Mouse (Mus musculus): Measurements from ENCODE around the gene Lima1. TPM values are rescaled to one million over a fixed set of nuclear protein-coding genes. Genes with fewer than 3 reads are reported as not detected.
"Not testable (repeated sequence)": the region's sequence is repeated elsewhere in the genome, so short reads cannot be mapped to it uniquely, and the experiment has no call there.

The Lima1 gene
- polyA plus RNA-seq, 1 experiment from 2014 or later = 24.6 TPM

DNA sequence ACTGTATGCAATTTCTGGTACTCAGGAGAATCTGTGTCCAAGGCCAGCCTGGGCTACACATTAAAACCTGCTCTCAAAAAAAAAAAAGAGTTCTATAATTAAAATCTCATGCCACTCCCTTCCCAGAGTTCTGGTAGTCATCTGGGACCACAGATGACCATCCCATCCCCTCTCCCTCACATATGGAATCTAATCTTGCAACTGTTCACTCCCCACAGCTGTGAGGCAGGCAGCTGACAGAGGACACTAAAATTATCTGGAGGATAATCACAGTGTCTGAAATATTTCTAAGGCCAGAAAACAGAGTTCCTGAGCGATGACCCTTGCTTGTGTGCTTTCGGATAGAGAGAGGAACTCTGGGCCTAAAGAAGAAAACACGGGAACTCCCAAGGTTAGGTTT, 40.6 kb downstream of the Lima1 start:
- WGBS = 58% methylated on average over 3 of the region's 3 CpGs
- Histone ChIP-seq H3K27me3 (replicated peaks) (no peaks in the 10 kb centered on the region), H3K9me3 (replicated peaks) (0 out of 2 replicates have a peak, but pooled peaks cover 2% of the 10 kb centered on the region), H3K4me2 (no peak overlapping the region), H3K4me1 (replicated peaks) (peaks cover 8% of the 10 kb centered on the region; the same call in 1 of the 2 replicates), H3K36me3 (no peaks in the 10 kb centered on the region), H3K9ac (no peak overlapping the region), H3K27ac (ENCODE audit: poor library complexity, severe bottlenecking) (no peak overlapping the region), H3K4me3 (no peak overlapping the region)
- no peak for ATAC-seq (ENCODE audit: insufficient number of reproducible peaks, low FRiP score)

DNA sequence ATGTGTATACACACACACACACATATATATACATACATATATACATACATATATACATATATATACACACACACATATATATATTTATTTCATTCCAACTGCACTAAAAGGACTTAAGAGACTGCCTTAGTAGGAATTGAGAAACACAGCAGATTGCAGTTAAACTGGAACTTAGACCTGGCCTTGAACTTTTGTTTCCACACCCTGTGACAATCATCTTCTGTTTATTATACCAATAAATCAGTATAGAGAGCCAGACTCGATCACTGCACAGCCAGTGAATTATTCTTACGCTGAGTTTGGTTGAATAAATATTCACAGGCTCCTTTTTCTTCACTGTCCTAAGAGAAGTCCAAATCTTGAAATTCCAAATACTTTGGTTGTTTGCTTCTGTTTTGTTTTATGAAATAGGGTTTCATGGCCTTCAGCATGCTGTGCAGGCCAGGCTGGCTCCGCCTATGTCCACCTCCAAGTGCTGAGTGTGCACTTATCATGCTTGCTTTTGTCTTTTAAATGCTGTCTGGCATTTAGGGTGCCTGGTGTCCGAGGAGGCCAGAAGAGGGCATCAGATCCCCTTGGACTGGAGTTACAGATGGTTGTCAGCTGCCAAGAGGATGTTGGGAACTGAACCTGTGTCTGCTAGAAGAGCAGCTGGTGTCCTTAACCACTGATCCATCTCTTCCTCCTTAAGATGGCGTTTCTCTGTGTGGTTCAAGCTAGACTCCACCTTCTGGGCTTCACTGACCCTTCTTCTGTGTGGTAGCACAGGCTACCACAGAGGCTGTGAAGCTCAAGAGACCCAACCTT, 41.4 kb downstream of the Lima1 start:
- ATAC-seq (ENCODE audit: insufficient number of reproducible peaks, low FRiP score) = no peak
- H3K27ac ChIP-seq (ENCODE audit: poor library complexity, severe bottlenecking) = no peak overlapping the region
- 77% methylated on average over 5 of the region's 5 CpGs for WGBS

DNA sequence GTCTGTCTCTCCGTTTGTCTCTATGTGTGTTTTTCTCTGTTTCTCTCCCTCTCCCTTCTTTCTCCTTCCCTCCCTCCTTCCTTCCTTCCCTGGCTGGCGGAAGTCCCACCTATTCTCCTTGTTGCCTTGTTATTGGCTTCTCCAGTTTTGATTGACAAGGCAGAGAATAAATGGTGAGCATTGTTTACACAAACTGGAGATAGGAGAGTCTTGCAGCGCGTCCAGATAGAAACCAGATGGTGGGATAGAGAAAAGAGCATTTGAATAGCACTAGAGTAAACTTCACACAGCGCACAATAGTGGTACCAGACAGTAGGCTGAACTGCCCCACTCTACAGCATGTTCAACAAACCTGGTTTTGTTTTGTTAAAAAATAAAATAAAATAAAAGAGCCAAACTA, 43.7 kb downstream of the Lima1 start:
- no peak for ATAC-seq (ENCODE audit: insufficient number of reproducible peaks, low FRiP score)
- no peak overlapping the region for H3K9ac ChIP-seq
- 60% methylated on average over 5 of the region's 5 CpGs for WGBS

More for the DNA sequence above, 41.4 kb downstream of the Lima1 start:
- H3K9me3 ChIP-seq (replicated peaks) = 0 out of 2 replicates have a peak, but pooled peaks cover 2% of the 10 kb centered on the region
- H3K36me3 ChIP-seq = no peaks in the 10 kb centered on the region
- H3K4me1 ChIP-seq (replicated peaks) = peaks cover 8% of the 10 kb centered on the region; the same call in 1 of the 2 replicates
- H3K27me3 ChIP-seq (replicated peaks) = no peaks in the 10 kb centered on the region
- no peak overlapping the region for H3K9ac ChIP-seq
- no peak overlapping the region for H3K4me2 ChIP-seq
- no peak overlapping the region for H3K4me3 ChIP-seq

DNA sequence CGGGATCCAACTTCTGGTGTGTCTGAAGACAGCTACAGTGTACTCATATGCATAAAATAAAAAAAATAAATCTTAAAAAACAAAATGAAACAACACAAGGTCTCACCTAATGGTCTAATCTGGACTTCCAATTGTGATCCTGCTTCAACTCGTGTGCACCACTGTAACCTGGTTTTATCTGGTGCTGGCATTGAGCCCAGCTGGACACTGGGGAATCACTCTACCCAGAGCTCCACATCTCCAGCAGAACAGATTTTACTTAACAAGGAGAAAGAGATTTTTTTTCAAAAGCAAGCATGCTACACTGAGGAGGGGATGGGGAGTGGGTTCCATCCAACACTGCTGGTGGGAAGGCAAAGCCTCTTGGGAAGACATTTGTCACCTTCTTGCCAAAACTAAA, 47.2 kb downstream of the Lima1 start:
- Histone ChIP-seq H3K4me2 (no peak overlapping the region), H3K36me3 (no peaks in the 10 kb centered on the region), H3K27me3 (replicated peaks) (no peaks in the 10 kb centered on the region), H3K9me3 (replicated peaks) (0 out of 2 replicates have a peak, but pooled peaks cover 2% of the 10 kb centered on the region), H3K4me1 (replicated peaks) (peaks cover 6% of the 10 kb centered on the region; the same call in 1 of the 2 replicates), H3K27ac (ENCODE audit: poor library complexity, severe bottlenecking) (no peak overlapping the region), H3K9ac (no peak overlapping the region), H3K4me3 (no peak overlapping the region)
- ATAC-seq (ENCODE audit: insufficient number of reproducible peaks, low FRiP score) = no peak
- WGBS = 55% methylated on average over 2 of the region's 2 CpGs

More for the DNA sequence above, 43.7 kb downstream of the Lima1 start:
- Histone ChIP-seq H3K36me3 (no peaks in the 10 kb centered on the region), H3K9me3 (replicated peaks) (0 out of 2 replicates have a peak, but pooled peaks cover 2% of the 10 kb centered on the region), H3K4me2 (no peak overlapping the region), H3K27ac (ENCODE audit: poor library complexity, severe bottlenecking) (no peak overlapping the region), H3K4me1 (replicated peaks) (peaks cover 5% of the 10 kb centered on the region; the same call in 1 of the 2 replicates), H3K27me3 (replicated peaks) (no peaks in the 10 kb centered on the region), H3K4me3 (no peak overlapping the region)

- ATAC-seq (ENCODE audit: insufficient number of reproducible peaks, low FRiP score) = no peak
- no peak overlapping the region for H3K4me3 ChIP-seq
- no peak overlapping the region for H3K4me2 ChIP-seq
- H3K36me3 ChIP-seq = no peaks in the 10 kb centered on the region
- H3K27me3 ChIP-seq (replicated peaks) = no peaks in the 10 kb centered on the region
- 72% methylated on average over 8 of the region's 8 CpGs for WGBS
- no peak overlapping the region for H3K9ac ChIP-seq
- no peaks in the 10 kb centered on the region for H3K9me3 ChIP-seq (replicated peaks)
- peaks cover 8% of the 10 kb centered on the region; the same call in 1 of the 2 replicates for H3K4me1 ChIP-seq (replicated peaks)
- H3K27ac ChIP-seq (ENCODE audit: poor library complexity, severe bottlenecking) = no peak overlapping the region
Observed at GRCm38 (mm10) chr15:99826210-99826888, 48.9 kb downstream of the Lima1 start.

GRCm38 (mm10) chr15:99825211-99825610, 50.0 kb downstream of the Lima1 start:
- ATAC-seq (ENCODE audit: insufficient number of reproducible peaks, low FRiP score) = no peak
- no peaks in the 10 kb centered on the region for H3K36me3 ChIP-seq
- H3K4me1 ChIP-seq (replicated peaks) = peaks cover 16% of the 10 kb centered on the region; the same call in 1 of the 2 replicates
- no peak overlapping the region for H3K9ac ChIP-seq
- WGBS = 84% methylated on average over 3 of the region's 3 CpGs
- no peak overlapping the region for H3K4me3 ChIP-seq
- H3K4me2 ChIP-seq = no peak overlapping the region
- no peaks in the 10 kb centered on the region for H3K27me3 ChIP-seq (replicated peaks)
- no peaks in the 10 kb centered on the region for H3K9me3 ChIP-seq (replicated peaks)
- no peak overlapping the region for H3K27ac ChIP-seq (ENCODE audit: poor library complexity, severe bottlenecking)

GRCm38 (mm10) chr15:99823322-99823898, 51.8 kb downstream of the Lima1 start:
- peaks cover 16% of the 10 kb centered on the region; the same call in 1 of the 2 replicates for H3K4me1 ChIP-seq (replicated peaks)
- H3K4me2 ChIP-seq = no peak overlapping the region
- 0 out of 2 replicates have a peak overlapping the region, but pooled peaks have one; percentile 14 for H3K27ac ChIP-seq (ENCODE audit: poor library complexity, severe bottlenecking)
- no peaks in the 10 kb centered on the region for H3K9me3 ChIP-seq (replicated peaks)
- no peak overlapping the region for H3K4me3 ChIP-seq
- no peaks in the 10 kb centered on the region for H3K36me3 ChIP-seq
- no peaks in the 10 kb centered on the region for H3K27me3 ChIP-seq (replicated peaks)
- H3K9ac ChIP-seq = no peak overlapping the region
- no peak for ATAC-seq (ENCODE audit: insufficient number of reproducible peaks, low FRiP score)
- WGBS = 48% methylated on average over 8 of the region's 8 CpGs

DNA sequence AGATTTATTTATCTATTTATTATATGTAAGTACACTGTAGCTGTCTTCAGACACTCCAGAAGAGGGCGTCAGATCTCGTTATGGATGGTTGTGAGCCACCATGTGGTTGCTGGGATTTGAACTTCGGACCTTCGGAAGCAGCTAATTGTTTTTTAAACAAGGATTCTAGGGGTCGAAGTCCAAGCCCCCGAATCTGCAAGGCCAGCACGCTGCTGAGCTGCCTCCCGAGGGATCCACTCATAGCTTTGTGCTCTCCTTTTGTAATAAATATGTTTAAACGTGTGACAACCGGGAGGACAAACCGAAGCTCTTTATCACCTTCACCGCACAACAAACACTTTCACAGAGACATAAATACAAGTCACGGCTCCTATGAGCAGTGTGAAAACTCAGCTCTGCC, 52.8 kb downstream of the Lima1 start:
- not testable (repeated sequence) for H3K9me3 ChIP-seq (replicated peaks); H3K27me3 ChIP-seq (replicated peaks); H3K4me2 ChIP-seq; H3K9ac ChIP-seq; H3K4me3 ChIP-seq; ATAC-seq (ENCODE audit: insufficient number of reproducible peaks, low FRiP score); H3K36me3 ChIP-seq
- Histone ChIP-seq H3K4me1 (replicated peaks) (peaks cover 16% of the 10 kb centered on the region), H3K27ac (ENCODE audit: poor library complexity, severe bottlenecking) (0 out of 2 replicates have a peak overlapping the region, but pooled peaks have one; percentile 14)
- 87% methylated on average over 13 of the region's 13 CpGs for WGBS

- H3K4me3 ChIP-seq = peak overlapping the region; percentile 67
- peak; percentile 75 for ATAC-seq (ENCODE audit: insufficient number of reproducible peaks, low FRiP score)
- peak overlapping the region; percentile 92 for H3K27ac ChIP-seq (ENCODE audit: poor library complexity, severe bottlenecking)
- peak overlapping the region; percentile 85 for H3K4me2 ChIP-seq
- peaks cover 19% of the 10 kb centered on the region for H3K36me3 ChIP-seq
- 8% methylated on average over 14 of the region's 14 CpGs for WGBS
- no peaks in the 10 kb centered on the region for H3K27me3 ChIP-seq (replicated peaks)
- no peaks in the 10 kb centered on the region; the same call in 1 of the 2 replicates for H3K9me3 ChIP-seq (replicated peaks)
- H3K9ac ChIP-seq = peak overlapping the region; percentile 85
- peaks cover 24% of the 10 kb centered on the region for H3K4me1 ChIP-seq (replicated peaks)
Observed at GRCm38 (mm10) chr15:99819621-99820279, 55.5 kb downstream of the Lima1 start.

- Histone ChIP-seq H3K9me3 (replicated peaks) (no peaks in the 10 kb centered on the region; the same call in 1 of the 2 replicates), H3K9ac (peak overlapping the region; percentile 85), H3K4me2 (peak overlapping the region; percentile 85), H3K36me3 (peaks cover 23% of the 10 kb centered on the region), H3K27me3 (replicated peaks) (no peaks in the 10 kb centered on the region), H3K4me3 (peak overlapping the region; percentile 67), H3K4me1 (replicated peaks) (peaks cover 24% of the 10 kb centered on the region), H3K27ac (ENCODE audit: poor library complexity, severe bottlenecking) (peak overlapping the region; percentile 92)
- WGBS = 12% methylated on average over 6 of the region's 6 CpGs
- no peak for ATAC-seq (ENCODE audit: insufficient number of reproducible peaks, low FRiP score)
Observed at GRCm38 (mm10) chr15:99819109-99819440, 56.2 kb downstream of the Lima1 start.

All from heart, embryonic 12.5 days (tissue).